Mouse (Mus musculus): ENCODE results near the gene Itprid2.

DNA sequence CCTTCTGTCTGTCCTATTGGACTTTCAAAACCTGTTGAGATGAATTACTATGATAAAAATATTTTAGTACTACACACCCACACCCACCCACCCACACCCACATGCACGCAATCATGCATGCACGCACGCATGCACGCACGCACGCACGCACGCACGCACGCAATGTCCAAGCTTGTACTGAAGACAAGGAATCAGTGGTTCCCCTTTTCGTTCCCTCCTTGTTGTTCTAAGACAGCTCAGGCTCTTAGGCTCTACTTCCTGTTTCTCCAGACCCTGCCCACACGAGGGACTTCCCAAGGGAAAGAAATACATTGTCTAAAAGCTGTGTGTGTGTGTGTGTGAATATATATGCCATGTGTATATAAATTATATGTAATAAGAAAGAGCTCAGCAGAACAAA is 60.8 kb downstream of the Itprid2 start:
- TF ChIP-seq CTCF (IDR thresholded peaks at IDR 0.05; ENCODE audit: low read depth) (no peak), EP300 (IDR thresholded peaks at IDR 0.05; ENCODE audit: low read depth) (no peak)

Measured in liver, embryonic 14.5 days (tissue).